Mouse (Mus musculus): ENCODE results near the gene Dab1. TPM values are rescaled to one million over a fixed set of nuclear protein-coding genes. Genes with fewer than 3 reads are reported as not detected.
A peak's percentile ranks its signal among the peaks of the same experiment; 100 is the strongest.

Gene Dab1
- total RNA-seq, 2 experiments from 2014 or later: 0.49 to 0.86 TPM

- DNase-seq: no peak
Measured at GRCm38 (mm10) chr4:104597490-104598465, 978.6 kb downstream of the Dab1 start.

- DNase-seq: no peak
Measured at GRCm38 (mm10) chr4:104602804-104603203, 983.6 kb downstream of the Dab1 start.

- no peak for DNase-seq
Measured at GRCm38 (mm10) chr4:104604298-104604697, 985.1 kb downstream of the Dab1 start.

- DNase-seq: no peak
Measured at GRCm38 (mm10) chr4:104606881-104607280, 987.7 kb downstream of the Dab1 start.

- peak in 1 of 2 experiments; percentile 7 for DNase-seq
Measured at GRCm38 (mm10) chr4:104607636-104608035, 988.5 kb downstream of the Dab1 start.

GRCm38 (mm10) chr4:104619452-104619851 lies 1000.3 kb downstream of the Dab1 start:
- DNase-seq: no peak

GRCm38 (mm10) chr4:104625316-104625715 lies 1006.2 kb downstream of the Dab1 start:
- DNase-seq: no peak

- DNase-seq: no peak
Measured at GRCm38 (mm10) chr4:104628708-104629107, 1009.5 kb downstream of the Dab1 start.

- DNase-seq: no peak
Measured at GRCm38 (mm10) chr4:104637016-104637415, 1017.9 kb downstream of the Dab1 start.

- DNase-seq: no peak
Measured at GRCm38 (mm10) chr4:104640617-104641016, 1021.5 kb downstream of the Dab1 start.

- peak in 1 of 2 experiments; percentile 22 for DNase-seq
Measured at GRCm38 (mm10) chr4:104642761-104643469, 1023.8 kb downstream of the Dab1 start.

- DNase-seq: no peak
Measured at GRCm38 (mm10) chr4:104643534-104644356, 1024.6 kb downstream of the Dab1 start.

GRCm38 (mm10) chr4:104644357-104644630 lies 1025.1 kb downstream of the Dab1 start:
- no peak for DNase-seq

- no peak for DNase-seq
Measured at GRCm38 (mm10) chr4:104644862-104645261, 1025.7 kb downstream of the Dab1 start.

GRCm38 (mm10) chr4:104651761-104652160 lies 1032.6 kb downstream of the Dab1 start:
- DNase-seq: no peak

GRCm38 (mm10) chr4:104656728-104657127 lies 1037.6 kb downstream of the Dab1 start:
- no peak for DNase-seq

GRCm38 (mm10) chr4:104662841-104663614 lies 1043.9 kb downstream of the Dab1 start:
- no peak for DNase-seq

GRCm38 (mm10) chr4:104665553-104665952 lies 1046.4 kb downstream of the Dab1 start:
- DNase-seq: peak; percentile 66 to 83

- no peak for DNase-seq
Measured at GRCm38 (mm10) chr4:104666831-104667551, 1047.8 kb downstream of the Dab1 start.

- no peak for DNase-seq
Measured at GRCm38 (mm10) chr4:104668061-104668460, 1048.9 kb downstream of the Dab1 start.

- DNase-seq: no peak
Measured at GRCm38 (mm10) chr4:104669406-104669805, 1050.2 kb downstream of the Dab1 start.

Data from adrenal gland, postnatal 36 days (tissue).